Mouse (Mus musculus) brain, embryonic 14.5 days (tissue): ENCODE measurements around the gene Chsy1.

Source experiments
- CTCF ChIP-seq: fragments of 200-500 bp; IDR thresholded peaks from 2 replicates; pipeline ENCODE4 v1.5.1; 2012; ENCODE audit warnings: inconsistent platforms, mild to moderate bottlenecking, moderate library complexity, borderline replicate concordance; ENCODE audit not compliant: insufficient read depth, insufficient read length; ENCODE audit errors: extremely low read depth
- POLR2A ChIP-seq: fragments of 200-500 bp; IDR thresholded peaks from 2 replicates; pipeline ENCODE4 v1.6.1; 2012; ENCODE audit warnings: mild to moderate bottlenecking, inconsistent platforms, borderline replicate concordance; ENCODE audit not compliant: poor library complexity, insufficient read depth, insufficient read length, severe bottlenecking; ENCODE audit errors: extremely low read depth

GRCm38 (mm10) chr7:66079364-66080230 lies 29.7 kb upstream of the Chsy1 start, which contains the start of gene Selenos:
- TF ChIP-seq POLR2A, result peak; percentile 71; the same call in 1 of the 2 replicates
- no peak for TF ChIP-seq CTCF
